Mouse (Mus musculus) ES-E14 (cell line): Measurements from ENCODE around the gene Tns3. TPM values are rescaled to one million over a fixed set of nuclear protein-coding genes. Genes with fewer than 3 reads are reported as not detected.

Experiments
- DNase-seq: peaks from one replicate; pipeline ENCODE4 v3.0.0-alpha.2; 2013; ENCODE audit warnings: low read depth, low spot score
- H3K27ac ChIP-seq: 2 replicates; pipeline ENCODE4 v1.5.1; 2012; ENCODE audit warnings: low read depth, mild to moderate bottlenecking, low read length, moderate library complexity, mixed read lengths; ENCODE audit not compliant: poor library complexity, insufficient read depth, severe bottlenecking
- H3K36me3 ChIP-seq: 2 replicates; pipeline ENCODE4 v1.6.1; 2012; ENCODE audit warnings: mild to moderate bottlenecking, low read length, moderate library complexity, mixed read lengths; ENCODE audit not compliant: control insufficient read depth, poor library complexity, insufficient read depth, severe bottlenecking
- H3K4me1 ChIP-seq, 2 experiments: fragments of 150-350 bp in 1 of 2; sonication (generic) in 1 of 2; 2 replicates each; pipeline ENCODE4 v1.6.1; 2012; ENCODE audit warnings: low read length in 2 of 2, mild to moderate bottlenecking in 1 of 2, mixed read lengths in 1 of 2; ENCODE audit not compliant: control insufficient read depth in 2 of 2, insufficient read depth in 2 of 2, poor library complexity in 1 of 2
- H3K4me3 ChIP-seq, 2 experiments: fragments of 150-350 bp in 1 of 2; sonication (generic) in 1 of 2; 2 replicates each; pipeline ENCODE4 v1.5.1; 2012; ENCODE audit warnings: low read length in 2 of 2, low read depth in 1 of 2, mild to moderate bottlenecking in 1 of 2, mixed read lengths in 1 of 2; ENCODE audit not compliant: insufficient read depth in 1 of 2, poor library complexity in 1 of 2, severe bottlenecking in 1 of 2
- H3K9ac ChIP-seq: 2 replicates; pipeline ENCODE4 v1.6.1; 2012; ENCODE audit warnings: low read depth, mild to moderate bottlenecking, low read length, mixed read lengths; ENCODE audit not compliant: poor library complexity, insufficient read depth, severe bottlenecking
- H3K9me3 ChIP-seq: fragments of 150-350 bp; sonication (generic); 2 replicates; pipeline ENCODE4 v1.6.1; 2012; ENCODE audit warnings: low read depth, mild to moderate bottlenecking, low read length; ENCODE audit not compliant: control insufficient read depth, insufficient read depth
- CHD2 ChIP-seq: IDR thresholded peaks from 2 replicates; pipeline ENCODE4 v1.6.1; 2014; ENCODE audit warnings: mild to moderate bottlenecking, low read depth, low read length, inconsistent platforms
- HCFC1 ChIP-seq: IDR thresholded peaks from 2 replicates; pipeline ENCODE4 v1.6.1; 2012; ENCODE audit warnings: low read length, inconsistent platforms, borderline replicate concordance; ENCODE audit not compliant: insufficient read depth
- MAFK ChIP-seq: IDR thresholded peaks from 2 replicates; pipeline ENCODE4 v1.6.1; 2014; ENCODE audit warnings: mild to moderate bottlenecking, low read depth, low read length, inconsistent platforms; ENCODE audit not compliant: insufficient read depth
- ZC3H11A ChIP-seq: IDR thresholded peaks from 2 replicates; pipeline ENCODE4 v1.6.1; 2012; ENCODE audit warnings: low read depth, mild to moderate bottlenecking, inconsistent platforms, low read length, borderline replicate concordance
- ZNF384 ChIP-seq: IDR thresholded peaks from 2 replicates; pipeline ENCODE4 v1.6.1; 2012; ENCODE audit warnings: low read depth, low read length, inconsistent platforms
- in situ Hi-C, 2 experiments: fragments of 600-800 bp; cut with MboI; formaldehyde crosslinking; loops; one replicate each; pipeline ENCODE4 v1.15.1; 2025; ENCODE audit warnings: low sequenced_read_pairs in 2 of 2, inconsistent platforms in 1 of 2; ENCODE audit not compliant: unreplicated experiment in 2 of 2
- total RNA-seq: library from RNA; depleted of rRNA; stranded (reverse); fragments of 300-350 nt; gene quantifications from 2 replicates; pipeline ENCODE4 v1.2.3, GENCODE M21; 2012

The Tns3 gene
- total RNA-seq, 1 experiment, result 111 TPM

GRCm38 (mm10) chr11:8652116-8652714 is 12.1 kb downstream of the Tns3 start:
- Histone ChIP-seq H3K9me3 (no peaks in the 10 kb centered on the region), H3K36me3 (no peaks in the 10 kb centered on the region), H3K4me3 (no peak overlapping the region), H3K9ac (peak overlapping the region; percentile 11; the same call in 1 of the 2 replicates), H3K27ac (peak overlapping the region; percentile 13; the same call in 1 of the 2 replicates), H3K4me1 (peaks cover 2 to 34% of the 10 kb centered on the region in 2 experiments; a peak in 2 of 4 replicates)
- in situ Hi-C loops, result no loop called here
- no peak for DNase-seq
- TF ChIP-seq ZNF384 (no peak), ZC3H11A (no peak), HCFC1 (no peak), MAFK (no peak), CHD2 (no peak)

GRCm38 (mm10) chr11:8651448-8652035 is 12.8 kb downstream of the Tns3 start:
- in situ Hi-C loops, result no loop called here
- Histone ChIP-seq H3K9me3 (no peaks in the 10 kb centered on the region), H3K9ac (no peak overlapping the region), H3K4me3 (no peak overlapping the region), H3K36me3 (no peaks in the 10 kb centered on the region), H3K27ac (no peak overlapping the region), H3K4me1 (peaks cover 2 to 36% of the 10 kb centered on the region in 2 experiments; a peak in 2 of 4 replicates)
- TF ChIP-seq ZNF384, result no peak
- no peak for TF ChIP-seq HCFC1
- TF ChIP-seq CHD2, result no peak
- no peak for TF ChIP-seq MAFK
- no peak for TF ChIP-seq ZC3H11A
- DNase-seq, result no peak

- no peaks in the 10 kb centered on the region for H3K36me3 ChIP-seq
- TF ChIP-seq ZNF384, result no peak
- no peak for TF ChIP-seq ZC3H11A
- no peak for TF ChIP-seq CHD2
- TF ChIP-seq HCFC1, result no peak
- no peak for TF ChIP-seq MAFK
- in situ Hi-C loops, result no loop called here
- H3K4me1 ChIP-seq, result peaks cover 5 to 25% of the 10 kb centered on the region in 2 experiments; a peak in 3 of 4 replicates
- no peak for DNase-seq
- no peaks in the 10 kb centered on the region for H3K9me3 ChIP-seq
- no peak overlapping the region for H3K4me3 ChIP-seq
- no peak overlapping the region for H3K9ac ChIP-seq
- H3K27ac ChIP-seq, result no peak overlapping the region
Observed at GRCm38 (mm10) chr11:8645609-8646008, 18.7 kb downstream of the Tns3 start.

GRCm38 (mm10) chr11:8644272-8644671 is 20.1 kb downstream of the Tns3 start:
- in situ Hi-C loops, result no loop called here
- DNase-seq, result no peak
- no peak overlapping the region for H3K9ac ChIP-seq
- H3K36me3 ChIP-seq, result no peaks in the 10 kb centered on the region
- H3K27ac ChIP-seq, result no peak overlapping the region
- no peaks in the 10 kb centered on the region for H3K9me3 ChIP-seq
- TF ChIP-seq MAFK (no peak), HCFC1 (no peak), ZC3H11A (no peak), CHD2 (no peak), ZNF384 (no peak)
- H3K4me1 ChIP-seq, result peaks cover 9 to 28% of the 10 kb centered on the region in 2 experiments; a peak in 3 of 4 replicates
- no peak overlapping the region for H3K4me3 ChIP-seq
